Mouse (Mus musculus) layer of hippocampus, postnatal 14 days (tissue): Measurements from ENCODE around the gene Pilrb2. TPM values are rescaled to one million over a fixed set of nuclear protein-coding genes. Genes with fewer than 3 reads are reported as not detected.
A peak's percentile ranks its signal among the peaks of the same experiment; 100 is the strongest.
"Not testable (repeated sequence)": the region's sequence is repeated elsewhere in the genome, so short reads cannot be mapped to it uniquely, and the experiment has no call there.

Experiments
- DNase-seq, 2 experiments: peaks; one replicate each; pipeline ENCODE4 v3.0.0; 2021 to 2022; ENCODE audit warnings: low spot score in 2 of 2, mixed read lengths in 1 of 2
- long read RNA-seq, 2 experiments: library from polyadenylated mRNA; stranded (forward); transcript quantifications; one replicate each; pipeline ENCODE4 v2.0.0; 2021
- total RNA-seq, 2 experiments: library from RNA; stranded (reverse); gene quantifications; 2 replicates each; pipeline ENCODE4 v1.2.3; 2021

Gene Pilrb2
- not detected for total RNA-seq
- long read RNA-seq, experiment 1, partial matches to known transcripts, result 0 of 1 reads
- long read RNA-seq, experiment 1, other reads (novel, unspliced or antisense), result 1 of 1 reads
- long read RNA-seq, experiment 2, result 0 reads

DNA sequence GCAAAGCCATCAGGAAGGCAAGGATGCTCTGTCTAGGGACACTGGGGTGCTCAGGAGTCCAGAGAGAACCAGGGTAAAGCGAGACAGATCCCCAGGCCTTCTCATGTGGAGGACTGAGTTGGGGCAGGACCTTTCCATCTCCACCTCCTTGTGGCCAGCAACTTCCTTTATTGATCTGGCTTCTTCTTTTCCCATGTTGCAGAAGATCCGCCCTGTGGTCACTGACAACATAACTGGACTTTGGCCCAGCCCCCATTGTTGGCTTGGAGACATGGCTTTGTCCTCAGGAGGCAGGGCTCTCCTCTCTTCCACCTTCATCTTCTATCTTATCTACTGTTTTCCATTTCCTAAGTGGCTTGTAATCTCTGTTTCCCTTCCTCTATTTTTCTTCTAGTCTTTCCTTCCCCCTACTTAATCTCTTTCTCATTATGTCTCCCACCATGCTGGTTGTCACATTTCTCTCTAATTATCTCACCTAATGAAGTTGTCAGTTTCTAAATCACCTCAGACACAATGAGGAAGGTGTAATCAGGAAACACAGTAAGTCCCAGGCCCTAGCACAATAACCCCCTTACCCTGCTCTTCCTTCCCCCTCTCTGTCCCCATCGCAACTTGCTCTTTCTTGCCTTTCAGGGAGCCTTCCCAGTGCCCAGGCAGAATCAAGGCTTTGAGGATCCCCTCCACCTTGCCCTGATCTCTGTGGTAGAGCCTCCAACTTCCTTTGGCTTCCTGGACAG, at the start of gene Pilrb2:
Gene Pilrb2 (minus strand): TSS at position 172 of the 737 bp plus-strand sequence.
- not testable (repeated sequence) for DNase-seq

- DNase-seq, result no peak
Observed at GRCm38 (mm10) chr5:137915550-137915949, 43.9 kb upstream of the Pilrb2 start.

GRCm38 (mm10) chr5:137914508-137914907, 42.9 kb upstream of the Pilrb2 start:
- DNase-seq, result no peak

DNA sequence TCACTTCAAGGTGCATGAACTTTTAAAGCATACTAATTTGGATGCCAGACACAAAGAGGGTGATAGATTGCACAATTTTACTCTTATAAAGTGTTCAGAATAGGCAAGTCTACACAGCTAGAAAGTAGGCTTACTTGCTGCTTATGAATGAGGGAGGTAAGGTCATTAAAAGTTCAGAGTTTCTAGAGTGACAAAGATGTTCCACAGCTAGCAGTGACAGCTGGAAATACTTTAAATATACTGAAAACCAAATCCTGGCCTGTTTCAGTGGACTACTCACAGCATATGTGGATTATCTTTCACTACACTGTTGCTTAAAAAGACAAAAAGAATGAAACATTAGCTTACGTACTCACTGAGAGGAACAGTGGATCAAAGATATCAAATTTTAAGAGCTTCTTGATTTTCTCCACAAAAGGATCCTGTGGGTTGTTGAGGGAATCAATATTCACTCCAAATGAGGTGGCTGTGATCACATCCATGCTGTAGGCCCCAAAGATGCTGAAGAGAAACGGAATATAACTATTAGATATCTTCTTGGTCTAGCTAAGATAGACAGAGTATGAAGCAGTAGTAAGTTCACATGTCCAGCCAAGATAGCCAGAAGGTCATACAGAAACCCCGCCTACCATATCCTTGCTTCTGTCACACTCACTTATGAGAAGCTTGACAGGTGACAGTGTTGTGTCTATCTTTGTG, 38.1 kb upstream of the Pilrb2 start:
- no peak for DNase-seq

DNA sequence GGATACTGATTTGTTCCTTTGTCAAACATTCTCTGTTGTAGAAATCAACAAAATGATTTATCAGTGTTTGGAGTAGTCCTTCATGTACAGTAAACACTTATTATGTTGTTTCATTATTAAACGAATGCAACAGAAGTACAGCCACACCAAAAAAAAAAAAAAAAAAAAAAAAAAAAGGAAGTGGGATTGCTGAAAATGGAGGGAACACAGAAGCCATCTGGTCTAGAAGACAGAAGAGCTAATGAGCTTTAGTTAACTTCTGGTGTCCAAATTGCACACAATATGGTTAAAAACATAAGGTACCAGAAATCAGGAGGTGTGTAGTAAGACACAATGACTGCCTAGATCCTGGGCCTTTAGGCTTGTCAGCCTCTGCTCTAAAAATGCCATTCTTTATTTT, 26.2 kb upstream of the Pilrb2 start:
- DNase-seq, result no peak

DNA sequence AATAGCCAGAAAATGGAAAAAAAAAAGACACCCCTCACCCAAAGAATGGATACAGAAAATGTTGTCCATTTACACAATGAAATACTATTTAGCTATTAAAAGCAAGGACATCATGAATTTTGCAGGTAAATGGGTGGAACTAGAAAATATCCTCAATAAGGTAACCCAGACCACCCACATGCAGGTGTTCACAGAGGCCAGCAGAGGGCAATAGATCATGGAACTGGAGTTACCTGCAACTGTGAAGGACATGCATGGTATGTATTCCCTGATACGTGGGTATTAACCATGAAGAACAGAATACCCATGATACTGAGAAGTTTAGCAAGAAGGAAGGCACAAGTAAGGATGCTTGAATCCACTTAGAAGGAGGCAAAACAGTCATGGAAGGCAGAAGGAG, 21.3 kb upstream of the Pilrb2 start:
- DNase-seq, result no peak

- no peak for DNase-seq
Observed at GRCm38 (mm10) chr5:137887666-137888065, 16.1 kb upstream of the Pilrb2 start.

- peak; percentile 37 to 56 for DNase-seq
Observed at GRCm38 (mm10) chr5:137885894-137886293, 14.3 kb upstream of the Pilrb2 start.

DNA sequence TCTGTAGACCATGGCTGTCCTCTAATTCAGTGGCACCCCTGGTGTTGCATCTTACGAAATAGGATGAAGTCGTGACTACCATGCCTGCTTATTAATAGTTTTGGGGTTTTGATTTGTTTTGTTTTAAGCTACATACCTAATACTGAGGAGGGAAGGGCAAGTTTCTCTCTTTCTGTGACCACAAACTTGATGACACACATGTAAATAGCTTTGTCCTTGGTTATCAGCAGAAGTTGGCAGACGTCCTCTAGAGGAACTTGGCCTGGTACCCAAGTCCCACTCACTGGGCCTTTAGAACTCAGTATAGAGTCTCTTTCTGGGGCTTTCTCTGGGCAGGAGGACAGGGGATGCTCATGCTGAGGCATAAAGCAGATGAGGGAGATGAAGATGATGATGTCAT, 11.7 kb upstream of the Pilrb2 start:
- no peak for DNase-seq

DNA sequence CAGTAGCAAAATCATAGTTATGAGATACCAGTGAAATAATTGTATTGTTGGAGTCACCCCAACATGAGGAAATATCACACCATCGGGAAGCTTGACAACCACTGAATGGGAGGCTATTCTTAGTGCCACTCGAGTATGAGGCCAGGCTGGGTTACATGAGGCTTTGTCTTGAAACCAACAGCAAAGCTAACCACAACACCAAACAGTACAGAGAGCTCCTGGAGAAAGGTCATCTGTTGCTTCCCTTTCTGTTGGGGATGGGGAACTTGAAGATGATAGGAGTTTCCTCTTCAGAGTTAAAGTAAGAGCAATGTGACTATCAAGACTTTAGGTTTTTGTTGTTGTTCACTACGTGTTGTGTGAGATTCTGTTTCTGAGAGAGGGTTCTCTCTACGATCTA, 11.3 kb upstream of the Pilrb2 start:
- DNase-seq, result no peak

DNA sequence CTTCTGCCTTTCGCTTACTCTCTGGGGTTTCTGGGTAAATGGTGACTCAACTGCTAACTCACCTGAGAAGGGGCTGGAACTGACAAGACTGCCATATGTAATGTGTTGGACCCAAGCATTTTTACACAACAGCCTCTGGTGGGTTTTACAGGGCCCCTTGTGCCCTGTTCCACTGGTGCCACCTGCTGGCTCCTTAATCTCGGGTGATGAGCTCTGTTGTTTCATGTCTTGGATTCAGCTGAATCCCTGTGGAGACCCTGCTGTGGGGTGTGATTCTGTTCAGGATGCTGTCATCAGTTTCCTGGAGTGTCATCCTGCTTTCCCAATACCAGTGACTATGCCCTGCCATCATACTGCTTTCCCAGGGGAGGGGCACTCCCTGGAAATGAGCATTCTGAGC, 6.2 kb upstream of the Pilrb2 start:
- DNase-seq, result peak in 1 of 2 experiments; percentile 9

- no peak for DNase-seq
Observed at GRCm38 (mm10) chr5:137875054-137875453, 3.4 kb upstream of the Pilrb2 start.

GRCm38 (mm10) chr5:137872381-137872702, 727 bp upstream of the Pilrb2 start:
- not testable (repeated sequence) for DNase-seq

DNA sequence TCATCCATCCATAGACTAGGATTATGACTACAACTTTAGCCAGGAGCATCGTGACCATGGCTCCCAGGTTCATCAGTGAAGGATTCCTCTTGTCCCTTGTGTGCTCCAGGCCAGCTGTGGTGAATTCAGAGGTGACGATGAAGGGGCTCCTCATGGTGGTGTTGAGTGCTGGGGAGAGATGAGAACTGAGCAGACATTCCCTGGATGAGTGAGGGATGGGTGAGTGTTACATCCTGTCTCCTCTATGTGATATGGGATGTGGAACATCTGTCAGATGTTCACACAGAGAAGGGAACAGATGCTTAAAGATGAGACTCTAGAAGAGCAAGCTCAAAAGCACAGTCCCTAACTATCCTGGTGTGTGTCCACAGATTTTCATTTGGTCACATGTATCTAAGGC, 3.0 kb downstream of the Pilrb2 start:
- DNase-seq, result not testable (repeated sequence)

GRCm38 (mm10) chr5:137864008-137864407, 7.6 kb downstream of the Pilrb2 start:
- not testable (repeated sequence) for DNase-seq

DNA sequence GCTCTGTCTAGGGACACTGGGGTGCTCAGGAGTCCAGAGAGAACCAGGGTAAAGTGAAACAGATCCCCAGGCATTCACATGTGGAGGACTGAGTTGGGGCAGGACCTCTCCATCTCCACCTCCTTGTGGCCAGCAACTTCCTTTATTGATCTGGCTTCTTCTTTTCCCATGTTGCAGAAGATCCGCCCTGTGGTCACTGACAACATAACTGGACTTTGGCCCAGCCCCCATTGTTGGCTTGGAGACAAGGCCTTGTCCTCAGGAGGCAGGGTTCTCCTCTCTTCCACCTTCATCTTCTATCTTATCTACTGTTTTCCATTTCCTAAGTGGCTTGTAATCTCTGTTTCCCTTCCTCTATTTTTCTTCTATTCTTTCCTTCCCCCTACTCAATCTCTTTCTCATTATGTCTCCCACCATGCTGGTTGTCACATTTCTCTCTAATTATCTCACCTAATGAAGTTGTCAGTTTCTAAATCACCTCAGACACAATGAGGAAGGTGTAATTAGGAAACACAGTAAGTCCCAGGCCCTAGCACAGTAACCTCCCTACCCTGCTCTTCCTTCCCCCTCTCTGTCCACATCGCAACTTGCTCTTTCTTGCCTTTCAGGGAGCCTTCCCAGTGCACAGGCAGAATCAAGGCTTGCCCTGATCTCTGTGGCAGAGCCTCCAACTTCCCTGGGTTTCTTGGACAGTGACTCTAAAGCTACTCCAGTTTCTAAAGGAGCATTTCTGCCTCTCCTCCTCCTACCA, 13.5 kb downstream of the Pilrb2 start, which contains the start of gene Pilrb1:
Gene Pilrb1 (minus strand): TSS at position 147 of the 751 bp plus-strand sequence.
- not testable (repeated sequence) for DNase-seq

GRCm38 (mm10) chr5:137856870-137857269, 14.7 kb downstream of the Pilrb2 start:
- not testable (repeated sequence) for DNase-seq

GRCm38 (mm10) chr5:137854907-137855306, 16.7 kb downstream of the Pilrb2 start:
- not testable (repeated sequence) for DNase-seq

DNA sequence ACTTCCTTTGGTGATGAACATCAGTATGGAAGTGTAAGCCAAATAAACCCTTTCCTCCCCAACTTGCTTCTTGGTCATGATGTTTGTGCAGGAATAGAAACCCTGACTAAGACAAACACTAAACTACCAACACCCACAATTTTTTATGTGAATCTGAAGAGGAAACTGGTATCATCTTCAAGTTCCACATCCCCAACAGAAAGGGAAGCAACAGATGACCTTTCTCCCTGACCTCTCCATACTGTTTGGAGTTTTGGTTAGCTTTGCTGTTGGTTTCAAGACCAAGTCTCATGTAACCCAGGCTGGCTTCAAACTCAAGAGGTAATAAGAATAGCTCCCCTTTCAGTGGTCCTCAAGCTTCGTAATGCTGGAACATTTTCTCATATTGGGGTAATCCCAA, 21.3 kb downstream of the Pilrb2 start:
- DNase-seq, result not testable (repeated sequence)

DNA sequence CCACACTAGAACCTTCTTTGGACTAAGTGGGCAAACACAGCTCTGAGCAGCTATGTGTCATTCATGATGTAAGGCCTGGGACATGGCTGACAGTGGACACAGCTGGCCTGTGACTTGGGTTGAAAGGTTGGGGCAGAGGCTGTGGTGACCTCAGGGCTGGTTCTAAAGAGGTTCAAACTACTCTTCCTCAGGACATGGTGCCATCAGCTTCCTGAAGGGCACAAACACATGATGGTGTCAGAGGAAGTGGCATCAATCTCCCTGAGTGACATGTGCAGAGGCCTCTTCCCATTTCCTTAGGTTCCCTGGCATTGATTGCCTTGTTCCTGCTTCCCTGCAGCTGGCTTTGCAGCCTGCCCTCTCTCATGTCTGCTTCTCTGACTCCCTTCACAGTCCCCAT, 34.5 kb downstream of the Pilrb2 start:
- not testable (repeated sequence) for DNase-seq

- DNase-seq, result no peak
Observed at GRCm38 (mm10) chr5:137836611-137837010, 35.0 kb downstream of the Pilrb2 start.
